Mouse (Mus musculus) hindbrain, embryonic 10.5 days (tissue): ENCODE measurements around the gene Prtg. TPM values are rescaled to one million over a fixed set of nuclear protein-coding genes. Genes with fewer than 3 reads are reported as not detected.

ENCODE experiments used
- DNase-seq: peaks from one replicate; pipeline ENCODE4 v3.0.0-alpha.2; 2017; ENCODE audit warnings: low spot score
- H3K27ac ChIP-seq: fragments of 300-500 bp; sonication (generic); 2 replicates; pipeline ENCODE4 v1.5.1; 2016; ENCODE audit warnings: mild to moderate bottlenecking, moderate library complexity
- H3K27me3 ChIP-seq: fragments of 300-500 bp; sonication (generic); 2 replicates; pipeline ENCODE4 v1.6.1; 2016; ENCODE audit warnings: mild to moderate bottlenecking; ENCODE audit not compliant: poor library complexity, insufficient read depth, severe bottlenecking
- H3K36me3 ChIP-seq: fragments of 300-500 bp; sonication (generic); 2 replicates; pipeline ENCODE4 v1.6.1; 2016; ENCODE audit warnings: mild to moderate bottlenecking, moderate library complexity
- H3K4me1 ChIP-seq: fragments of 300-500 bp; sonication (generic); replicated peaks from 2 replicates; pipeline ENCODE4 v1.6.1; 2016; ENCODE audit warnings: mild to moderate bottlenecking
- H3K4me3 ChIP-seq: fragments of 300-500 bp; sonication (generic); 2 replicates; pipeline ENCODE4 v1.5.1; 2016; ENCODE audit warnings: mild to moderate bottlenecking, moderate library complexity
- H3K9me3 ChIP-seq: fragments of 300-500 bp; sonication (generic); 2 replicates; pipeline ENCODE4 v1.6.1; 2016; ENCODE audit warnings: mild to moderate bottlenecking, moderate library complexity
- WGBS: fragments of 180-500 bp; shearing (Covaris S2); methylation state at CpG from one replicate; pipeline ENCODE4 v1.1.7; 2016; 5-methylcytosine and 5-hydroxymethylcytosine counted together
- polyA plus RNA-seq: library from polyadenylated mRNA; unstranded; fragments of >200 nt; fragmentation: Nextera tagmentation; extraction: Ambion mirVana; gene quantifications from 2 replicates; pipeline ENCODE4 v1.2.1, GENCODE M21; 2016

The Prtg gene
- polyA plus RNA-seq, 1 experiment from 2014 or later = 7.6 TPM

DNA sequence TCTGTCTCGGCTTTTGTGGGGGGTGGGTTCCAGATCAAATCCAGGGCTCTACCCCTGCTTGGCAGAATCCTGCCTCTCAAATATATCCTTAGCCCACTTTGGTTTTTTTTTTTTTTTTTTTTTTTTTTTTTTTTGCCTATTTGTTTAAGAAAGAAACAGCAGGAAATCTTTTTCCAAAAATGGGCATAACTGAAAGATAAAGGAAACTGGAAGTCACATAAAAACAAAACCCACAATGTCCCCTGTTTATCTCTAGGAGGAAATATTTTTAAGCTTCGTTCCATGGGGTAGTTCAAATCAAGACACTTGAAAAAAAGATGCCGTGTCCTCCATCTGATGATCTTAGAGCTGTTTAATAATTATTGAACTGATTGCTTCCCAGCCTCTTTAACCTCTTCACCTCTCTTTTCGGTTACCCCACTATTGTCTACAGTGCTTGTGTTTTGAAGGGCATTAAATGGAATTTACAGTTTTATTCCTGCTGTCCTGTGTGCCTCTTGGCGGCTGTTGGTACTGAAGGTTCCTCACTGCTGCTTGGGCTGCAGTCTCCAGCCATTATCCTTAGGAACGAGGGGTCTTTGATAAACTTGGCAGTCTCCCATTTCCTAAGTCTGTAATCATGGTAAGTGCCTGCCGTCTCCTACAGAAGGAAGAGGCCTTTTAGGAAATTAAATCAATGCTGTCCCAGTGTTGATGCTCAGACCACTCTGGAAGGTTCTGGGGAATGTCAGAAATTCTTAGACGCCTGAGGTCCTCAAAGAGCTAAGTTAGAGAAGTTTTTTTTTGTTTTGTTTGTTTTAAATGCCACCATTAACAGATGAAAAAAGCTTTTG is 65.8 kb downstream of the Prtg start:
- H3K36me3 ChIP-seq = peaks cover 85% of the 10 kb centered on the region
- H3K4me1 ChIP-seq = peaks cover 48% of the 10 kb centered on the region
- H3K27me3 ChIP-seq = no peaks in the 10 kb centered on the region
- no peak for DNase-seq
- H3K9me3 ChIP-seq = no peaks in the 10 kb centered on the region
- H3K4me3 ChIP-seq = no peak overlapping the region
- peak overlapping the region; percentile 83 for H3K27ac ChIP-seq
- WGBS = 45% methylated on average over 8 of the region's 8 CpGs

GRCm38 (mm10) chr9:72875878-72876277 is 69.2 kb downstream of the Prtg start:
- 90% methylated on average over 2 of the region's 2 CpGs for WGBS
- Histone ChIP-seq H3K36me3 (peaks cover 53% of the 10 kb centered on the region), H3K4me1 (peaks cover 68% of the 10 kb centered on the region), H3K4me3 (no peak overlapping the region), H3K27ac (no peak overlapping the region), H3K27me3 (no peaks in the 10 kb centered on the region), H3K9me3 (no peaks in the 10 kb centered on the region)
- no peak for DNase-seq

GRCm38 (mm10) chr9:72877905-72878304 is 71.2 kb downstream of the Prtg start:
- Histone ChIP-seq H3K4me1 (peaks cover 65% of the 10 kb centered on the region), H3K4me3 (peak overlapping the region; percentile 18), H3K27ac (peak overlapping the region; percentile 93), H3K27me3 (no peaks in the 10 kb centered on the region), H3K36me3 (peaks cover 56% of the 10 kb centered on the region), H3K9me3 (no peaks in the 10 kb centered on the region)
- peak; percentile 57 for DNase-seq
- WGBS = 35% methylated on average over 11 of the region's 11 CpGs

- H3K36me3 ChIP-seq = peaks cover 50% of the 10 kb centered on the region
- H3K9me3 ChIP-seq = no peaks in the 10 kb centered on the region
- no peaks in the 10 kb centered on the region for H3K27me3 ChIP-seq
- WGBS = 42% methylated on average over 6 of the region's 6 CpGs
- H3K4me3 ChIP-seq = no peak overlapping the region
- no peak for DNase-seq
- H3K27ac ChIP-seq = peak overlapping the region; percentile 93
- peaks cover 71% of the 10 kb centered on the region for H3K4me1 ChIP-seq
Observed at GRCm38 (mm10) chr9:72878656-72879055, 72.0 kb downstream of the Prtg start.

GRCm38 (mm10) chr9:72879601-72880000 is 72.9 kb downstream of the Prtg start:
- no peak for DNase-seq
- 45% methylated on average over 3 of the region's 3 CpGs for WGBS
- peaks cover 76% of the 10 kb centered on the region for H3K4me1 ChIP-seq
- H3K4me3 ChIP-seq = no peak overlapping the region
- peak overlapping the region; percentile 93 for H3K27ac ChIP-seq
- H3K9me3 ChIP-seq = no peaks in the 10 kb centered on the region
- H3K36me3 ChIP-seq = peaks cover 41% of the 10 kb centered on the region
- H3K27me3 ChIP-seq = no peaks in the 10 kb centered on the region

DNA sequence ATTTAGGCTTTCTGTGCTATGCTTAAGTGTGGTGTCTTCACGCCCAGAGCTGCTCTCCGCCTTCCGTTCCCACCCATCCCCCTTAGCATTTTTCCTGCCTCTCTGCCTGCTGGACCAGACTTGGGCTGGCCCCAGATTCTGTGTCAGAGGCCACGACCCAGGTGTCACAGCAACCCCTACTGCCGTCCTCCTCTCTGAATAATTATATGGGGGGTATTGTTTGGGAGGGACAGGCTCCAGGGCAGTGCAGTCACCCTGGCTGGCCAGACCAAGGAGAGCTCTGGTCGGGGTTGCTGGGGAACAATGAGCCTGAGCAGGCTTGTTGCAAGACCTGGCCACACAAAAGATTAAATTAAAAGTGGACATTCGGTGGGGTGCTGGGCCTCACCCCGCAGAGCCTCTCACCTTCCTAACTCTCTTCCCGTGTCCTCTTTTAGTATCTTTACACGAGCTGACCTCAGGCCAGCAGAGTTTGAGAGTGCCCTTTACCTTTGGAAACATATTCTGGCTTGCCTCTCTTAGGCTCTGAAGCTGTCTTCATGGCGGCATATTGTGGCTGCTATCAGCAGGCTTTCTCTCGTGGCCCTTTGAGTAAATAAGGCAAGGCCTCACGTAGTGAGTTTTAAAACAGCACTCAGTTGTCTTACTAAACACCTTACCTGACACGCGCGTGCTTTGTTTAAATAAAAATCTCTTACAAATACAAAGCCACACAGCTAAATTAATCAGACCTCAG is 73.7 kb downstream of the Prtg start:
- peak; percentile 93 for DNase-seq
- Histone ChIP-seq H3K4me3 (peak overlapping the region; percentile 31), H3K27ac (peak overlapping the region; percentile 93), H3K36me3 (peaks cover 39% of the 10 kb centered on the region), H3K27me3 (no peaks in the 10 kb centered on the region), H3K9me3 (no peaks in the 10 kb centered on the region), H3K4me1 (peaks cover 76% of the 10 kb centered on the region)
- WGBS = 12% methylated on average over 16 of the region's 16 CpGs

- Histone ChIP-seq H3K27me3 (no peaks in the 10 kb centered on the region), H3K4me3 (0 out of 2 replicates have a peak overlapping the region, but pooled peaks have one; percentile 16), H3K27ac (peak overlapping the region; percentile 93), H3K9me3 (no peaks in the 10 kb centered on the region), H3K4me1 (peaks cover 76% of the 10 kb centered on the region), H3K36me3 (peaks cover 39% of the 10 kb centered on the region)
- 12% methylated on average over 15 of the region's 15 CpGs for WGBS
- DNase-seq = peak; percentile 49
Observed at GRCm38 (mm10) chr9:72881026-72881768, 74.5 kb downstream of the Prtg start.

- DNase-seq = peak; percentile 63
- H3K36me3 ChIP-seq = peaks cover 51% of the 10 kb centered on the region
- H3K4me3 ChIP-seq = no peak overlapping the region
- H3K27ac ChIP-seq = peak overlapping the region; percentile 16; the same call in 1 of the 2 replicates
- H3K9me3 ChIP-seq = no peaks in the 10 kb centered on the region
- H3K27me3 ChIP-seq = no peaks in the 10 kb centered on the region
- 20% methylated on average over 3 of the region's 3 CpGs for WGBS
- peaks cover 50% of the 10 kb centered on the region for H3K4me1 ChIP-seq
Observed at GRCm38 (mm10) chr9:72883940-72884339, 77.3 kb downstream of the Prtg start.

DNA sequence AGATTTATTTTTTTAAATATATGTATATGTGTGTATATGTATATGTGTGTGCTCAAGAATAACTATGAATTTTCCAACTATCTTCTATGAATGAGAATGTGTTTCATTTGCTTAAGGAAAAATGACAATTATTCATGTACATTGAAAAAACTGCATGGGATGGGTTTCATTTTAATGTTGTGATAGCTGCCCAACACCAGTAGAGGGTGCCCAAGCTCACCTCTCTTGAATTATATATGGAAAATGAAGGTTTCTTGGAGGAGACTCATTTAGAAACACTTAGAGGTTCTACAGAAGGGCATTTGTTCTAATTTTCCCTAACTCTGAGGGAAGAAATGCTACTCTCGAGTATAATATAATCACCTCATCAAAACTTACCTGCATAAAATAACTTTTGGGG is 83.1 kb downstream of the Prtg start:
- Histone ChIP-seq H3K4me3 (no peak overlapping the region), H3K9me3 (no peaks in the 10 kb centered on the region), H3K36me3 (peaks cover 87% of the 10 kb centered on the region), H3K27me3 (no peaks in the 10 kb centered on the region), H3K4me1 (no peaks in the 10 kb centered on the region), H3K27ac (no peak overlapping the region)
- WGBS = 81% methylated on average over 1 of the region's 1 CpGs
- no peak for DNase-seq

DNA sequence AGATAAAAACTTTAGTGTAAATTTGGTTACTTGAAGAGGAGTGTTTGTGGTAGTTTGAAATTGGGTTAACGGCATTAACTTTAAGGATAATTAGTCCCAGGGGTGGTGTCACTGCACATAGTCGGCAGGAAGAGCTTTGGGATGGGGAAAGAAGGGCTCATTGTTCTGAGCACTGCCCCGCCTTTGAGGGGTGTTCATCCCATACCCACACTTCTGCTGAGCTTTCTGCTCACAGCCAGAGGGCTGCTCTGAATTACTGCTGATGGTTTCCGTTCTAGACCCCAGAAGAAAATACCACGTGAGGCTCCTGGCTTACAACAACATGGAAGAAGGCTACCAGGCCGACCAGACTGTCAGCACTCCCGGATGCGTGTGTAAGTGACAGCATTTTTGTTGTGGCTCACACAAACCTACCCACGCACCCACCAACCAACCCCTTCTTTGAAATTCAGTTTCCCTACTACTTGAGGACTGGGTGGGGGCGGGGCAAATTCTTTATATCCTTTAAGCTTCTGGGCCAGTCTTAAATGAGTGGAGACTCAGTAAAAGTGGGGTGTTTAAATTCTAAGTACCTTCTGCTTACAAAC is 83.9 kb downstream of the Prtg start:
- H3K27ac ChIP-seq = no peak overlapping the region

GRCm38 (mm10) chr9:72892761-72893160 is 86.1 kb downstream of the Prtg start:
- no peak overlapping the region for H3K4me3 ChIP-seq
- DNase-seq = no peak
- H3K27ac ChIP-seq = no peak overlapping the region
- WGBS = 92% methylated on average over 5 of the region's 5 CpGs
- H3K4me1 ChIP-seq = no peaks in the 10 kb centered on the region
- no peaks in the 10 kb centered on the region for H3K9me3 ChIP-seq
- no peaks in the 10 kb centered on the region for H3K27me3 ChIP-seq
- H3K36me3 ChIP-seq = peaks cover 67% of the 10 kb centered on the region

More for the DNA sequence above, 83.9 kb downstream of the Prtg start:
- Histone ChIP-seq H3K36me3 (peaks cover 88% of the 10 kb centered on the region), H3K9me3 (no peaks in the 10 kb centered on the region), H3K27me3 (no peaks in the 10 kb centered on the region), H3K4me3 (no peak overlapping the region), H3K4me1 (no peaks in the 10 kb centered on the region)
- 75% methylated on average over 10 of the region's 10 CpGs for WGBS
- no peak for DNase-seq

DNA sequence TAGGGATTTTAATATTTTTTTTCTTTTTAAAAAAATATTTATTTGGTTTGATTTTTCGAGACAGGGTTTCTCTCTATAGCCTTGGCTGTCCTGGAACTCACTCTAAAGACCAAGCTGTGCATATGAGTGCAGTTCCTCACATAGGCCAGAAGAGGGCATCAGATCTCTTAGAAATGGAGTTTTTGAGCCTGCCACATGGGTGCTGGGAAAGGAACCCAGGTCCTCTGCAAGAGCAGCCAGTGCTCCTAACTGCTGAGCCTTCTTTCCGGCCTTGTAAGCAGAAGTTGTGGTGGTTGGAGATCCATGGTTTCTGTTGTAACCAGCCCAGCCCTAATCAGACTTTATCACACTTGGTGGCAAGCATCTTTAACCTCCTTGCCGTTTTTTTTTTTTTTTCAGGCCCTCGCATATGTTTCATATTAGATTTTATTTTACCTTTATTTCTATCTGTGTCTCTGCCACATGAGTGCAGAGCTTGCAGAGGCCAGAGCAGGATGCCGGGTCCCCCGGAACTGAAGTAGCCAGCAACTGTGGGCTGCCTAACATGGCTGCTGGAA is 88.2 kb downstream of the Prtg start:
- Histone ChIP-seq H3K27ac (no peak overlapping the region), H3K9me3 (no peaks in the 10 kb centered on the region), H3K36me3 (peaks cover 58% of the 10 kb centered on the region), H3K4me1 (no peaks in the 10 kb centered on the region), H3K4me3 (no peak overlapping the region), H3K27me3 (no peaks in the 10 kb centered on the region)
- DNase-seq = no peak
- 96% methylated on average over 6 of the region's 6 CpGs for WGBS
